Mouse (Mus musculus) spleen, adult 2 months (tissue): ENCODE data around the gene Slit3.

Experiments used
- CTCF ChIP-seq: fragments of 200-500 bp; IDR thresholded peaks from 2 replicates; pipeline ENCODE4 v1.5.1; 2011; ENCODE audit warnings: mild to moderate bottlenecking, inconsistent platforms; ENCODE audit not compliant: insufficient read depth, insufficient read length, insufficient replicate concordance; ENCODE audit errors: extremely low read depth
- POLR2A ChIP-seq: fragments of 200-500 bp; IDR thresholded peaks from 2 replicates; pipeline ENCODE4 v1.6.1; 2011; ENCODE audit warnings: low read depth, low read length, inconsistent platforms

GRCm38 (mm10) chr11:35315449-35316028 lies 194.5 kb downstream of the Slit3 start:
- no peak for TF ChIP-seq CTCF
- TF ChIP-seq POLR2A: no peak
